Mouse (Mus musculus): ENCODE data around the gene Pde4b. TPM values are rescaled to one million over a fixed set of nuclear protein-coding genes. Genes with fewer than 3 reads are reported as not detected.

The Pde4b gene
- polyA plus RNA-seq, 1 experiment: 7.5 TPM

DNA sequence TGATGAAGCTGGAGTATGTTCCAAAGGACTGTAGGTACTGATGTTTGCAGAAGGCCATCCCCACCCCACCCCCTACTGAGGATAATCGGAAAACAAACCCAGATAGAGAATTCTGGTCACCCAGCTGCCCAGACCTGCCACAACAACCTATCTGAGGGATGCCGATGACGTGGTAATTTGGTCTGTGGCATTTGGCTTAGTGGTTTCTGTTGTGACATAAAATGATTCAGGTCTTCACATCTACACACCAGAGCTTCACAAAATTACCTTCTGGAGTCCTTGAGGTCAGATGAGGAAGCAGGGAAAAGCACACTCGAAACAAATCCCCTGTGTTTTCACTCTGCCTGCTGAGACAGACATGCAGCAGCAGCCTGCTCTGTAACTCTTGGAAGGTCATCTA, 444.4 kb downstream of the Pde4b start:
- no peaks in the 10 kb centered on the region for H3K27me3 ChIP-seq (ENCODE audit: control insufficient read depth, insufficient read depth, low read length)
- H3K4me1 ChIP-seq (ENCODE audit: control insufficient read depth, insufficient read depth, low read length): peaks cover 2% of the 10 kb centered on the region
- H3K4me3 ChIP-seq (ENCODE audit: control insufficient read depth, low read depth, low read length): no peak overlapping the region
- no peaks in the 10 kb centered on the region for H3K36me3 ChIP-seq (ENCODE audit: control insufficient read depth, insufficient read depth, low read length)
- no peak for TF ChIP-seq CTCF (IDR thresholded peaks at IDR 0.05; ENCODE audit: control insufficient read depth, insufficient read depth, insufficient replicate concordance, low read depth, low read length)
- TF ChIP-seq POLR2A (IDR thresholded peaks at IDR 0.05; ENCODE audit: control insufficient read depth, low read depth, low read length): no peak
- H3K27ac ChIP-seq (ENCODE audit: control insufficient read depth, insufficient read depth, low read depth, low read length): no peak overlapping the region

- Histone ChIP-seq H3K4me1 (ENCODE audit: control insufficient read depth, insufficient read depth, low read length) (no peaks in the 10 kb centered on the region), H3K4me3 (ENCODE audit: control insufficient read depth, low read depth, low read length) (no peak overlapping the region), H3K27me3 (ENCODE audit: control insufficient read depth, insufficient read depth, low read length) (no peaks in the 10 kb centered on the region), H3K27ac (ENCODE audit: control insufficient read depth, insufficient read depth, low read depth, low read length) (no peak overlapping the region), H3K36me3 (ENCODE audit: control insufficient read depth, insufficient read depth, low read length) (no peaks in the 10 kb centered on the region)
- TF ChIP-seq POLR2A (IDR thresholded peaks at IDR 0.05; ENCODE audit: control insufficient read depth, low read depth, low read length) (no peak), CTCF (IDR thresholded peaks at IDR 0.05; ENCODE audit: control insufficient read depth, insufficient read depth, insufficient replicate concordance, low read depth, low read length) (no peak)
These were observed 446.1 kb downstream of the Pde4b start for GRCm38 (mm10) chr4:102533183-102534048.

DNA sequence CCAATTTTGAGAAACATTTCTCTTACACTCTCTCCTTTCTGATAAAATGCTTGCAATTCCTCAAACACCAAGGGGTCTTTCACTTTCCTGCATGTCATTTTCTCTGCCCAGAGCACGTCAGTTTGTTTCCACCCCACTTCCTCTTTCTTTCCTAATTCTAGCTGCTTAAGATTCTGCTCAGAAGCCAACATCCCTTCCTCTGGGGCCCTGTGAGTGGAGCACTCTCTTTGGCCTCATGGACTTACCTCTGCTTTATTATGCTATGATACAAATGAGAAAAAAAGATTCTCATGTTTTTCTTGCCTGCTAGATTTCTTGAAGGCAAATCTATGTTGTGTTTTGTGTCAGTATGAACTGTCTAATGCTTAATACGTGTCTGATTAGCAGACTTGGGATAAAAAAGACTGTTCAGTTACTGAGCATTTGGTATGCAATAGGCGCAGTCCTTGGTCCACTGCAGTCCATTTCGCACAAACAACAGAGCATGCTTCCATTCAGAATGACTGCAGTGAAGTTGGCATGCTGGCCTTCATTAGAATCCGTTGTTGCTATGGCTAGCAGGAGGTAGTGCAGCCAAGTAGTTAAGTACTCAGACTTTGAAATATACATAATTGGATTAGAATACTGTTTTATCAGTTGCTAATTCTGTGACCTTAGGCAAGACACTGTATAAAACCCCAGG, 446.8 kb downstream of the Pde4b start:
- Histone ChIP-seq H3K27ac (ENCODE audit: control insufficient read depth, insufficient read depth, low read depth, low read length) (no peak overlapping the region), H3K27me3 (ENCODE audit: control insufficient read depth, insufficient read depth, low read length) (no peaks in the 10 kb centered on the region), H3K4me3 (ENCODE audit: control insufficient read depth, low read depth, low read length) (no peak overlapping the region), H3K4me1 (ENCODE audit: control insufficient read depth, insufficient read depth, low read length) (no peaks in the 10 kb centered on the region), H3K36me3 (ENCODE audit: control insufficient read depth, insufficient read depth, low read length) (no peaks in the 10 kb centered on the region)
- TF ChIP-seq POLR2A (IDR thresholded peaks at IDR 0.05; ENCODE audit: control insufficient read depth, low read depth, low read length): no peak
- no peak for TF ChIP-seq CTCF (IDR thresholded peaks at IDR 0.05; ENCODE audit: control insufficient read depth, insufficient read depth, insufficient replicate concordance, low read depth, low read length)

- TF ChIP-seq CTCF (IDR thresholded peaks at IDR 0.05; ENCODE audit: control insufficient read depth, insufficient read depth, insufficient replicate concordance, low read depth, low read length) (no peak), POLR2A (IDR thresholded peaks at IDR 0.05; ENCODE audit: control insufficient read depth, low read depth, low read length) (no peak)
These were observed 448.5 kb downstream of the Pde4b start for GRCm38 (mm10) chr4:102535886-102536285.

GRCm38 (mm10) chr4:102538266-102538665, 450.9 kb downstream of the Pde4b start:
- TF ChIP-seq POLR2A (IDR thresholded peaks at IDR 0.05; ENCODE audit: control insufficient read depth, low read depth, low read length): no peak
- TF ChIP-seq CTCF (IDR thresholded peaks at IDR 0.05; ENCODE audit: control insufficient read depth, insufficient read depth, insufficient replicate concordance, low read depth, low read length): no peak
- Histone ChIP-seq H3K27ac (ENCODE audit: control insufficient read depth, insufficient read depth, low read depth, low read length) (no peak overlapping the region), H3K27me3 (ENCODE audit: control insufficient read depth, insufficient read depth, low read length) (no peaks in the 10 kb centered on the region), H3K4me3 (ENCODE audit: control insufficient read depth, low read depth, low read length) (no peak overlapping the region), H3K4me1 (ENCODE audit: control insufficient read depth, insufficient read depth, low read length) (no peaks in the 10 kb centered on the region), H3K36me3 (ENCODE audit: control insufficient read depth, insufficient read depth, low read length) (no peaks in the 10 kb centered on the region)

More at GRCm38 (mm10) chr4:102535886-102536285, 448.5 kb downstream of the Pde4b start:
- Histone ChIP-seq H3K27me3 (ENCODE audit: control insufficient read depth, insufficient read depth, low read length) (no peaks in the 10 kb centered on the region), H3K36me3 (ENCODE audit: control insufficient read depth, insufficient read depth, low read length) (no peaks in the 10 kb centered on the region), H3K27ac (ENCODE audit: control insufficient read depth, insufficient read depth, low read depth, low read length) (no peak overlapping the region), H3K4me1 (ENCODE audit: control insufficient read depth, insufficient read depth, low read length) (no peaks in the 10 kb centered on the region), H3K4me3 (ENCODE audit: control insufficient read depth, low read depth, low read length) (no peak overlapping the region)

- no peaks in the 10 kb centered on the region for H3K4me1 ChIP-seq (ENCODE audit: control insufficient read depth, insufficient read depth, low read length)
- TF ChIP-seq CTCF (IDR thresholded peaks at IDR 0.05; ENCODE audit: control insufficient read depth, insufficient read depth, insufficient replicate concordance, low read depth, low read length) (no peak), POLR2A (IDR thresholded peaks at IDR 0.05; ENCODE audit: control insufficient read depth, low read depth, low read length) (no peak)
- no peaks in the 10 kb centered on the region for H3K27me3 ChIP-seq (ENCODE audit: control insufficient read depth, insufficient read depth, low read length)
- H3K4me3 ChIP-seq (ENCODE audit: control insufficient read depth, low read depth, low read length): no peak overlapping the region
- no peaks in the 10 kb centered on the region for H3K36me3 ChIP-seq (ENCODE audit: control insufficient read depth, insufficient read depth, low read length)
- no peak overlapping the region for H3K27ac ChIP-seq (ENCODE audit: control insufficient read depth, insufficient read depth, low read depth, low read length)
These were observed 451.4 kb downstream of the Pde4b start for GRCm38 (mm10) chr4:102538793-102539192.

- TF ChIP-seq POLR2A (IDR thresholded peaks at IDR 0.05; ENCODE audit: control insufficient read depth, low read depth, low read length) (no peak), CTCF (IDR thresholded peaks at IDR 0.05; ENCODE audit: control insufficient read depth, insufficient read depth, insufficient replicate concordance, low read depth, low read length) (no peak)
- Histone ChIP-seq H3K4me3 (ENCODE audit: control insufficient read depth, low read depth, low read length) (no peak overlapping the region), H3K4me1 (ENCODE audit: control insufficient read depth, insufficient read depth, low read length) (no peaks in the 10 kb centered on the region), H3K27me3 (ENCODE audit: control insufficient read depth, insufficient read depth, low read length) (no peaks in the 10 kb centered on the region), H3K36me3 (ENCODE audit: control insufficient read depth, insufficient read depth, low read length) (no peaks in the 10 kb centered on the region), H3K27ac (ENCODE audit: control insufficient read depth, insufficient read depth, low read depth, low read length) (no peak overlapping the region)
These were observed 452.3 kb downstream of the Pde4b start for GRCm38 (mm10) chr4:102539598-102540180.

Data from testis, adult 2 months (tissue).